Mouse (Mus musculus) E14TG2a.4 (cell line): ENCODE measurements around the gene Timm13.

Experiments used
- CTCF ChIP-seq: conservative IDR thresholded peaks from 2 replicates; pipeline ENCODE4 v1.5.1; 2014; ENCODE audit warnings: low read length
- NANOG ChIP-seq: IDR thresholded peaks from 2 replicates; pipeline ENCODE4 v1.6.1; 2014; ENCODE audit warnings: borderline replicate concordance, low read length, mixed read lengths

DNA sequence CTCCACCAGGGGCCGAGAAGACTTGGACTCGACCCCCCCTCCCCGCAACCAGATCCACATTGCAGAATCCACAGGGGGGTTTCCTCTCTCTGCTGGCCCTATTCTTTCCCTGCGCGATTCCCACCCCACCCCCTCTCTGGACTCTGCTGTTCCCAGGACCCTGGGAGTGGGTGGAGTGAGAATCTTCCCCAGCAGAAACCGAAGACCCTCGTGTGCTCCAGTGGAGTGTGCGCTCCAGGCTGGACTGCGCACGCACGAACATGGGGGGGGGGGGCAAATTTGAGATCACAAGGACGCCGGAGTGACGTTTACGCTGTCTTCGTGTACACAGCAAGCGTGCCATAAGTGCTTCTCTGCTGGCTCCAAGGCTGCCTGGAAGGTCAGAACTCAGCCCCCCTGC lies 34.9 kb upstream of the Timm13 start:
- no peak for TF ChIP-seq CTCF
- TF ChIP-seq NANOG: no peak
